Mouse (Mus musculus) left cerebral cortex, adult 8-10 months (tissue): ENCODE measurements around the gene Ipo13. TPM values are rescaled to one million over a fixed set of nuclear protein-coding genes. Genes with fewer than 3 reads are reported as not detected.

ENCODE experiments used
- DNase-seq, 2 experiments: peaks; one replicate each; pipeline ENCODE4 v3.0.0; 2022; ENCODE audit warnings: low spot score in 2 of 2
- total RNA-seq, 4 experiments: library from RNA; stranded (reverse); gene quantifications; 2 replicates each; pipeline ENCODE4 v1.2.4; 2022

The Ipo13 gene
- total RNA-seq, 4 experiments from 2014 or later: 122 to 133 (median 124) TPM

DNA sequence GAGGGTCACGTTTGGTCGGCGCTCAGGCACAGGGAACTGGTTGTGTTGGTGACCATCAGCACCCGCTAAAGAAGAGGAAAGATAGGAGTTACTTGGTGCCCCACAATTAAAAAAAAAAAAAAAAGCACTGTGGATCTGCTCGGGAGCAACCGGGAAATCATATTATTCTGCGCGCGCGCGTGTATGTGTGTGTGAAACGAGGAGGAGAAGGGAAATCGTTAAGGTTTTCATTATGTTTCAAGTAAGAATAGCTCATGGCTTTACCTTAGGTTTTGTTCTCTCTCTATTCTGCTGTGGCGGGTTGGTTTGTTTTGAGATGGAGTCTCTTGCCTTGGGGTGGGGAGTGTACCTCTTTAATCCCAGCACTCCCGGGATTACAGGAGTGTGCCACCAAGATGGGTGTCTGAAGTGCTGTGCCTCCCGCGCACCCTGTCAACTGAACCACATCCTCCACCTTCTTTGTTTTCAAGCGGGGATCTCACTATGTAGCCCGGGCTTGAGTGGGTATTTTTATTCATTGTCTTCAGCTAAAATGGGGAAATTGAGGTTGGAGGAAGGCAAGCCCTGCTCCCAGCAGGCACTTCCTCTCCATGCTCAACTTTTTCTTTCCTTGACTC is 798 bp upstream of the Ipo13 start:
- DNase-seq: peak in 1 of 2 experiments; percentile 31

GRCm38 (mm10) chr4:117914031-117914430 is 768 bp downstream of the Ipo13 start:
- DNase-seq: peak in 1 of 2 experiments; percentile 36

GRCm38 (mm10) chr4:117913421-117913820 is 1.4 kb downstream of the Ipo13 start:
- peak in 1 of 2 experiments; percentile 33 for DNase-seq

DNA sequence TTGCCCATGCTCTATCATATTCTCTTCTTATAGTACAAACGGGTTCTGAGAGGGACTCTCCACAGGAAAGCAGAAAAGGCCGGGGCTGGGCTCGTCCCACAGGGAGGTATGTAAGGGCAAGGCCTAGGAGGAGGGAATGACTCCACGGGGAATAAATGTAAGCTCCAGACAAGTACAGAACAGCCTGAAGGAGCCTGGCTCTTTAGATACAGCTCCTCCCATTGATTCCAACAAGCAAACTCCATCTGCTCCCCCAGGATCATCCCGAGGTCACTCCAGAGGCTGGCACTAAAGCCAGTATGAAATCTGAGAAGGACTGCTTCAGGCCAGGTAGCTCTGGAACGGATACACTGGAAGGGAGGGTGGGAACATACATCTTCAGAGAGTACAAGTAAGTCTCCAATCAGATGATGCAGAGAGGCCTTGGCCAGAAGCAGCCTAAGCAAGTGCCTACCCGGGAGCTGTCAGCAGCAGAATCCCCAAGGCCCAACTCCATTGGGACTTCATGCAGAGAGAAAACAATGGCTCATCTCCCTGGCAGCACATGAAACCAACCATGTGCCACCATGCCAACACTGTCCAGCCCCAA is 2.0 kb downstream of the Ipo13 start:
- no peak for DNase-seq

DNA sequence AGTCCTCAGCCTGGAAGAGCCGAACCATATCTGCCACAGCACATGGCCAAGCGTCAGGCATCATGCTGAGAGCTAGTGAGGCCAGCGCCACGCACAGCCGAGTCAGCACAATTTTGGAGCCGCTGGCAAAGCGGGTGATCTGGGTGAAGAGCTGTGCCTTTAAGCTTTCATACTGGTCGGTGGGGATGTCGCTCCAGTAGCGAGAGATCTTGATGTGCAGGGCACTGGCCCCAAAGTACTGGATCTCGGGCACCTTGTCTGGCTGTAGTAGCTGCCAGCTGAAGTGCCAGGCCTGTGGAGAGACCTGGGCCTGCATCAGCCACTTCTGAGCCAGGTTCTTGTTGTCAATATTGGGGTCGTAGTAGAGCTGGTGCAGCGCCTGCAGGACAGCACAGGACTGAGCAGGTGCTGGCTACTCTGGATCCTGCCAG is 2.7 kb downstream of the Ipo13 start:
- no peak for DNase-seq

DNA sequence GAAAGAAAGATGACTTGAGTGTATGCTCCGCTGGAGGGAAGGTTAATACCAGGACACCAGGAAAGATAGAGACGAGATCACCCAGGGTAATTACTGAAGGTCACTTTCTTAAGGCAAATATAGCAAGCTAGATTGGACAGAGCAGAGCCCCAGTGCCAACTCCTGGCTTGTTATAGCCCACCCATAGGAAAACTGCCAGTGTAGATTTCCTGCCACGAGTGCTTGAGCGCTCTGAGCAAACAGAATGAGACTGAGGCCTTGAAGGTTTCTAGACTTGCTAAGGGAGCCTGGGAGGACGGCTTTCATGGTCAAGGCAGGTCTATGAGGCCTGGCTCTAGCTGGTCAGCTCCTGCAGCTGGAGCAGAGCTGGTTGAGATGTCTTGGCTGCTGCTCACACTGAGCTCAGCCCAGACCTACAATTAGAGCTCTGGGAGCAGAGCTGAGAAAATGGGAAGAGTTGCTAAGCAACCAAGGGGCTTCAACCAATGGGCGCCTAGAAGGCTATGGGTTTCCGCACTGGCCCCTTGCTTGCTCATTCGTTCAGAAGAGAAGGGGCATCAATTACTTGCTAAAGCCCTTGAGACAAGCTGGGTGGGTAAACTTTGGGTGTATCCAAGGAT is 5.9 kb downstream of the Ipo13 start:
- peak in 1 of 2 experiments; percentile 48 for DNase-seq

- no peak for DNase-seq
Measured at GRCm38 (mm10) chr4:117906196-117906595, 8.6 kb downstream of the Ipo13 start.

- no peak for DNase-seq
Measured at GRCm38 (mm10) chr4:117904761-117905160, 10.0 kb downstream of the Ipo13 start.

GRCm38 (mm10) chr4:117904094-117904493 is 10.7 kb downstream of the Ipo13 start:
- DNase-seq: no peak

- DNase-seq: no peak
Measured at GRCm38 (mm10) chr4:117898111-117898510, 16.7 kb downstream of the Ipo13 start.

GRCm38 (mm10) chr4:117896031-117896430 is 18.8 kb downstream of the Ipo13 start:
- DNase-seq: no peak

GRCm38 (mm10) chr4:117895339-117895738 is 19.5 kb downstream of the Ipo13 start:
- DNase-seq: no peak

GRCm38 (mm10) chr4:117894601-117895000 is 20.2 kb downstream of the Ipo13 start:
- no peak for DNase-seq

DNA sequence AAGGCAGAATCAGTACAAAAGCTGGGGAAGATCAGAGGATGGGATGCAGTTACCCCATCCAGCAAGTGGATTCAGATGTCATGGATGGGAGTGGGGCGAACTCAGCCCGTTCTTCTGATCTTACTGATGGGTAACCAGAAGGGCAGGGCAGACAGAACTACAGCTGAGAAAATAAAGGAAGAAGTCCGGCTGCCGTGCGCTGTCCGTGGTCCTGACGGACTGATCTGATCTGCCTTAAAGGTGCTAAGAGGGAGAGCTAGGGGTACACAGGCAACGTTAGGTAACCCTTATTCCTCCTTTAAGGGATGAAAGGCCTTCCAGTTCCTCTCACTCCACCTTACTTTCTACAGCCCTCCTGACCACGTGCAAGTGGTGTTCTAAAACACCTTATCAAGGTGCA is 21.4 kb downstream of the Ipo13 start:
- no peak for DNase-seq

DNA sequence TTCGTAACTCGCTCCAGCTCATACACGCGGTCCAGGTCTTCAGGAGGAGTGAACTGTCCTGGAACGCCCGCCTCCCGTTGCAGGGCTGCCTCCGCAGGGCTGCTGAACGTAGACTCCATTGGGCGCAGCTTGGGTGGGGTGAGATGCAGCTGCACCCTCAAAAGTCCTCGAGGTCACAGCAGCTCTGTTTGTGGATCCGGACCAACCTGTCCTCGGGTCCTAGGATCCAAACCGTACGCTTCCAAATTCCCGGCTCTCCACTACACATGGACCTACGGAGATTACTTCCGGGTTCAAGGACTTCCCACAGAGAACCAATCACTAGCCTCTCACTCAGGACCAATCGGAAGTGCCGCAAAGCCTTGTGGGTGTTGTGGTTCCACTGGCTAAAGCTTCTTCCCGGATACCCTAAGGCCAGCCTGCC is 23.0 kb downstream of the Ipo13 start, which contains the start of gene Dph2:
Gene Dph2, minus strand, starts transcription at position 295 of the 424 bp plus-strand sequence.
- DNase-seq: peak; percentile 54 to 88

- no peak for DNase-seq
Measured at GRCm38 (mm10) chr4:117890750-117891149, 24.0 kb downstream of the Ipo13 start.

- DNase-seq: no peak
Measured at GRCm38 (mm10) chr4:117890031-117890430, 24.8 kb downstream of the Ipo13 start.

DNA sequence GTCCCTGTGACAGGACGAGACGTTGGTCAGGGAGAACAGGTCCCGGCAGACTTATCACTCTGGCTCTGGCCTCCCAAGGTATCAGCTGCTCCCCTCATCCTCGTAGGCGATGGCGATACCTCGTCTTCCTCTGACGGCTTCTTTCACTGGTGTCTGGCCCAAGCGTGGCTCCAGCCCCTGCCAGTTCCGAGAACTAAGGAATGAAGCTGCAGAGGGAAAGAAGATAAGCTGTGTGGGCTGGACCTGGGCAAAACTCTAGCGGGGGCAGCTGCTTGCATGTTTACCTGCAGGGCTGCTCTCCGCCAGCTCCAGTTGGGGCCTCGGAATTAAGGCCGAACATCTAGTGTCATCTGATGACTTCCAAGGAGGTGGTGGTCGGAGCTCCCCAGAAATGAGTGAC is 25.3 kb downstream of the Ipo13 start:
- DNase-seq: no peak

DNA sequence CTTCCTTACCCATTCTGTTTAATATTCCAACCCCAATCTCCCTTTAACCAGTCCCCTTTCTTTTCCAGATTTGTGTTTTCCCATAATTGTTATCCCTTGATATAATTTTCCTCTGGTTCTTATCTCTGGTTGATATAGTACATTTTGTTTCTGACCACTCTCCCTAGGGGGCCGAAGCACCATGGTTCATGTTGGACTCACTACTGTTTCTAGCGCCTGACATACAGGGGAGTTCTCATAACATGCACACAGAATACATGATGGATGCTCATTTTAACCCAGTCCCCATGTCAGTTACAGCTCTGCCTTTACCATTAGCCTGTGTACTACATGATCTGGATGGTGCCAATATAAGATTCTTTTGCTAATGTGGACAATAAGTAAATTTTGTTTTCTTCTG is 26.9 kb downstream of the Ipo13 start:
- no peak for DNase-seq

GRCm38 (mm10) chr4:117887133-117887532 is 27.7 kb downstream of the Ipo13 start, which contains the start of gene Atp6v0b:
Atp6v0b (minus strand) TSS chr4:117887333.
- peak; percentile 90 to 95 for DNase-seq

GRCm38 (mm10) chr4:117886644-117887043 is 28.2 kb downstream of the Ipo13 start:
- DNase-seq: no peak

DNA sequence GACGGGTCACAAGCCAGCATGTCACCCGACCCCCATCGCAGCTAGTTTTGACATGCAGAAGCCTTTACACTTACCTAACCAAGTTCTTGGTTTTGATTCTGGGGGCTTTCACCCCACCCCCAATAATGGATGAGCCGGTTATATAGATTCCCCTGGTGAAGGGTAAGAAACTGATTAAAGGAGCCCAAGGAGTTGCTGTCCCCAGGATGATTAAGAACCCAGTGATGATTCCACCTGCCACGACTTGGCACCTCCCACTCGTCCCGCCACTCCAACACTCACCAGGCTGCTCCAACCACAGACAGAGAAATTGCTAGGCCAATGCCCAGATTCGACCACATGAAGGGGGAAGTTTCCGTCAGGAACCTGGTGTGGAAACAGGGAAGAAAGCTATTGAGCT is 28.8 kb downstream of the Ipo13 start:
- DNase-seq: no peak

GRCm38 (mm10) chr4:117885093-117885492 is 29.7 kb downstream of the Ipo13 start:
- DNase-seq: no peak
